Mouse (Mus musculus) MEL (cell line): Measurements from ENCODE around the gene Snd1.

Source experiments
- CTCF ChIP-seq, 3 experiments: IDR thresholded peaks in 2 of 3; conservative IDR thresholded peaks in 1 of 3; 2 replicates each; pipeline ENCODE4 v1.5.1; 2011 to 2012; ENCODE audit warnings: low read length in 3 of 3, low read depth in 2 of 3, mild to moderate bottlenecking in 2 of 3, improper control_type of control experiment in 1 of 3, inconsistent platforms in 1 of 3, mixed read lengths in 1 of 3, moderate library complexity in 1 of 3; ENCODE audit not compliant: control insufficient read depth in 1 of 3, insufficient read depth in 1 of 3, poor library complexity in 1 of 3, severe bottlenecking in 1 of 3
- EP300 ChIP-seq, 2 experiments: IDR thresholded peaks; 2 replicates each; pipeline ENCODE4 v1.6.1; 2011; ENCODE audit warnings: improper control_type of control experiment in 2 of 2, low read length in 2 of 2, low read depth in 1 of 2, mild to moderate bottlenecking in 1 of 2
- GATA1 ChIP-seq: IDR thresholded peaks from 2 replicates; pipeline ENCODE4 v1.6.1; 2011; ENCODE audit warnings: low read depth, low read length, improper control_type of control experiment
- JUND ChIP-seq: IDR thresholded peaks from 2 replicates; pipeline ENCODE4 v1.6.1; 2011; ENCODE audit warnings: low read depth, mild to moderate bottlenecking, improper control_type of control experiment, low read length
- POLR2AphosphoS2 ChIP-seq: IDR thresholded peaks from 2 replicates; pipeline ENCODE4 v1.6.1; 2011; ENCODE audit warnings: low read length, improper control_type of control experiment
- ZKSCAN1 ChIP-seq: IDR thresholded peaks from 2 replicates; pipeline ENCODE4 v1.6.1; 2012; ENCODE audit warnings: low read depth, mild to moderate bottlenecking, inconsistent platforms, low read length, improper control_type of control experiment, moderate library complexity

- TF ChIP-seq EP300 (IDR thresholded peaks at IDR 0.05; ENCODE audit: low read depth in 1 of 2, low read length in 2 of 2), result no peak
- TF ChIP-seq CTCF (IDR thresholded peaks at IDR 0.05 in 2 of 3, conservative IDR thresholded peaks at IDR 0.05 in 1 of 3; ENCODE audit: control insufficient read depth in 1 of 3, insufficient read depth in 1 of 3, low read depth in 2 of 3, low read length in 3 of 3, poor library complexity in 1 of 3, severe bottlenecking in 1 of 3), result no peak
- no peak for TF ChIP-seq GATA1
- no peak for TF ChIP-seq POLR2AphosphoS2
- no peak for TF ChIP-seq JUND
- TF ChIP-seq ZKSCAN1, result no peak
Observed at GRCm38 (mm10) chr6:28749224-28749623, 274.3 kb downstream of the Snd1 start.
